Mouse (Mus musculus): ENCODE measurements around the gene Prss36.
A peak's percentile ranks its signal among the peaks of the same experiment; 100 is the strongest.

Prss36 gene

GRCm38 (mm10) chr7:127934075-127934474, 12.4 kb downstream of the Prss36 start:
- no peak for DNase-seq

DNA sequence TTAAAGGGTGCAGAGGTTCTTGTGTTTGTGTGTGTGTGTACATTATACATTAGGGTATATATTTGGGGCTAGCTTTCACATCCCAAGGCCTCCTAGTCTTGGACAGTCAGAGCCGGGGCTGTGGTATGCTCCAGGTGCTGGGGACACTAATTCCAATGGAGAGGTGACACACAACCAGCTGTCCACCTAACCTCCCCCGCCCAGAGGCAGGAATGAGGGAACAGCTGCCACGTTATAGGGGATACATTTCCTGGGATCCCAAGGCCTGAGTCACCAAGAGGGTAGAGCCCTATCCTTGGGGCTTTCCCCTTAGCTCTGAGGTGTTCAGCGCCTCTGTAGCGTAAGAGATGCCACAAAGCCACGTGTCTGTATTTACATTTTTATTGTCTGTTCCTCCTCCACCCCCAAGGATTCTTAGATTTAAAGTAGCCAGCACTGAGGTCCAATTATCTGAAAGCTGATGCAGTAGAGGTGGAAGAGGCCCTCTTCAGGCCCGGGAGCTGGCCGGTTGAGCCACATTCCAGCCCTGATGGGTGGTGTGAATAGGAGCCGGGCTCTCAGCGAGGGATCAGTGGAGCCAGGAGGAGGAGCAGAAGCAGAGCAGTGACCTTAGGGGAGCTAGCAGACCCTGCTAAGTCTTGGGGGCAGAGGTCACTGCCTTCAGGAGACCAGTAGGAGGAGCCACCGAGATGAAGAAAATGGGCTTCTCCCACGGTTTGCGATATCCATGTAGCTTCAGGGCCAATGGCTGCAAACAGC, 14.1 kb downstream of the Prss36 start:
- DNase-seq, result no peak

GRCm38 (mm10) chr7:127931351-127932135, 15.0 kb downstream of the Prss36 start:
- DNase-seq, result no peak

DNA sequence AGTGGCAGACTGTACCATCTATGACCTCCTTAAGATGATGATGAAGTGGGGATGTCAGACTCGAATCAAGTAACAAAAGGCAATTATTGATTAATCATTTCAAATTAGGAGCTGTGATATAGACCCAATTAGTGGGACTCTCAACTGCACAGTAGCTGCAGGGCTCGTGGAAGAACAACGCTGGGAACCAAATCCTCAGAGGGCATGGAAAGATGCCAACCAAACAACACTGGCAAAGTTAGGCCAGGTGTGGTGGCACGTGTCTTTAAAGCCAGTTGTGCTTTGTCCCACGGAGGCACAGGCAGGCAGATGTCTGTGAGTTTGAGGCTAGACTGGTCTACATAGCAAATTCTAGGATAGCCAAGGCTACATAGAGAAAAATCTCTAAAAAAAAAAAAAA, 15.9 kb downstream of the Prss36 start:
- no peak for DNase-seq

- no peak for DNase-seq
These were observed 16.6 kb downstream of the Prss36 start, which contains the start of gene Prss8 for GRCm38 (mm10) chr7:127929923-127930322. TSS of gene Prss8 (minus strand) at chr7:127930104.

GRCm38 (mm10) chr7:127928596-127928995, 17.9 kb downstream of the Prss36 start:
- DNase-seq, result no peak

GRCm38 (mm10) chr7:127927726-127928125, 18.8 kb downstream of the Prss36 start:
- no peak for DNase-seq

- no peak for DNase-seq
These were observed 19.7 kb downstream of the Prss36 start for GRCm38 (mm10) chr7:127926846-127927245.

DNA sequence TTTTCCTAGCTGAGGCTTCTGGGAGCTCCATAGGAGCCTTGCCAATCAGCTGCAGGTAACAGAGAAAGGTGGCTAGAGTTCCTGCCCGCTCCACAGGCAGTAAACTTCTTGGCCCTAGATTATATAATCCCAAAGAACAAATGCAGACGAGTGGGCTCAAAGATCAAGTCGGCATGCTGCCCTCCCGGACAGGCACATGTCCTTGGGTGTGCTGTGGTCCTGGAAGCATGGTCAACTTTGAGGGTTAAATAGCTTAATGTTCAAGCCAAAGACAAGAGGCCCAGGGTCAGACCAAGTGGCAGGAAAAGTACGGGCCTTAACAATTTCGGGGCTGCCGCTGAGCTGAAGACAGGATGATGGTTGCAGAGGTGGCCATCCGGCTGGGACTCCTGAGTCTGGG, 20.5 kb downstream of the Prss36 start:
- DNase-seq, result no peak

- DNase-seq, result no peak
These were observed 21.3 kb downstream of the Prss36 start for GRCm38 (mm10) chr7:127925252-127925651.

GRCm38 (mm10) chr7:127923714-127924113, 22.8 kb downstream of the Prss36 start:
- no peak for DNase-seq

DNA sequence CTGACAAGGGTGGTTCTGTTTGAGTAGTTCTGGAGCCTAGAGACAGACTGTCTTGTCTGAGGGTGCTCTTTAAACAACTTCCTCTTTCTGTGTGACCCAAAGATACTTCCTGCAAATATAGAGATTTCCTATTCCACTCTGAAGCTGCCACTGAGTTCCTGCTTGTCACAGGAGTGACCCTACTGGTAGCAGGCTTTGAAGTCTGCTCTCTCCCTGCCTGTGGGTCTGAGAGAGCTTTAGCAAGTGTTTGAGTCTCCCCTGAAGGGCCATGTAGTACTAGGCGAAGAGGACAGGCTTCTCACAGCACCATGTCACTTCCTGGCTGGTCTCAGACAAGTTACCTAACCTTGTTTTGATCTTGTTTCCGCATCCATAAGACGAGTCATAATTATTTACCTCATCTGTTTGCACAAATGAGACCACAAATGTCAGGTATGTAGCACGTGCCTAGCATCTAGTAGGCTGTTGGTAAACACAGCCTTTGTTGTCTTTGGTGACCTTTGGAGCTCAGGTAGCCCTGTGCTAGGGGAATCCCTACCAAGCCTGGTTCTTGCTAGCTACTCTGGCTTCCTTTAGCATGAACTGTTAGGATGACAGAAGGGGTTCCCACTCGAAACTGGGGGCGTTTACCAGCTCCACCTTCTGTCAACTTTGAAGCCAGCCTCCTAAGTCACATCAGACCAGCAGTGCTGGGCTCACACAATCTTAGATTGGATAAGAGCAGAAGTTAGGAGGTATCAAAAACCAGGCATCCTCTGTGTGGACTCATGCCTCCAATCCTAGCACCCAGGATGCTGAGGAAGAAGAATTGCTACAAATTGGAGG, 23.9 kb downstream of the Prss36 start:
- no peak for DNase-seq

GRCm38 (mm10) chr7:127921516-127921915, 25.0 kb downstream of the Prss36 start:
- DNase-seq, result peak; percentile 61

DNA sequence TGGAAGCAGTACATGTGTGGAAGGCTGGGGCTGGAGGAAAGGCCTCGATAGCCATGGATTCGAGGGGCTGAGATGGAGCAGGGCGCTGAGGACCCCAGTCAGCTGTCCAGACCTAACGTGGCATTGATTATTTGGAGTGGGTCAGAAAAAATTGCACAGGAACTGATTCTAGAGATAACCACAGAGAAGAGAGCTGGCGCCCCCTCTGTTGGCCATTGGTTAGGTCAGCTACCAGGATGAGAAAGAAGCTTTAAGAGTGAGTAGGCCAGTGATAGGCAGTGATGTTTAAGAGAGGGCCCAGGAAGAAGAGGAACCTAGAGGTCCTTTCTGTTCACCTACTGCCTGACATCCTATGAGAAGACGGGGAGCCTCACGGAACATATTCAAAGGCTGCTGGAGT, 27.2 kb downstream of the Prss36 start:
- DNase-seq, result peak; percentile 71

GRCm38 (mm10) chr7:127918203-127918602, 28.3 kb downstream of the Prss36 start:
- peak; percentile 86 for DNase-seq

GRCm38 (mm10) chr7:127915293-127915692, 31.2 kb downstream of the Prss36 start:
- DNase-seq, result no peak

- DNase-seq, result no peak
These were observed 33.6 kb downstream of the Prss36 start for GRCm38 (mm10) chr7:127912938-127913337.

- DNase-seq, result peak; percentile 85
These were observed 34.2 kb downstream of the Prss36 start, which contains the start of gene Kat8 for GRCm38 (mm10) chr7:127912190-127912871. TSS of gene Kat8 (plus strand) at chr7:127912516.

DNA sequence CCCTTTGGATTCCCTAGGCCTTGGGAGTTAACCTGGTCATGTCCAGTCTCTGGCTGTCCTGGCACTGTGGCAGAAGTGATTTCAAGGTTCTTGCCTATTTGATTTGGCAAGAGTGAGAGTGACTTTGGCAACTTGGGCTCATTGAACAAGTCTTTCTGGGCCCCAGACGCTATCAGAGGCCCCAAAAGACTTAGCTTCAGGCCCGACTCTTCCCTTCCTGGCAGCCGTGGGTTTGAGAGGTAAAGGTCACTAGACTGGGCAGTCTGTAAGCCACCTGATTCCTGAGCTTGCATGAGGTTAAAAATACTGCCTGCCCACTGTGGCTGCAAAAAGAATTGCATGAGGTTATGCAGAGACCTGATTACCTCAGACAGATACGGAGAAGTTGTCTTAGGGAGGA, 37.9 kb downstream of the Prss36 start:
- no peak for DNase-seq

DNA sequence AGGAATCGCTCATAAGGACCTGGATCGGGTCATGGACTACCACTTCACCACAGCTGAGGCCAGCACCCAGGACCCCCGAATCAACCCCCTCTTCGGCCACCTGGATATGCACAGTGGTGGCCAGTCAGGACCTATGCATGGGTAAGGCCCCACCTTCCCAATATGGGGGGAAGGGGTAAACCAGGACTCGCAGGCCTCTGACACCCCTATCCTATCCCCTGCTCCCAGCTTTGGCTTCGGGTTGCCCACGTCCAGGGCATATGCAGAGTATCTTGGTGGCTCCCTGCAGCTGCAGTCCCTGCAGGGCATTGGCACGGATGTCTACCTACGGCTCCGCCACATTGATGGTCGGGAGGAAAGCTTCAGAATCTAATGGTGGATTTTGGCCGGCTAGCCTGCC, 38.6 kb downstream of the Prss36 start:
- no peak for DNase-seq

DNA sequence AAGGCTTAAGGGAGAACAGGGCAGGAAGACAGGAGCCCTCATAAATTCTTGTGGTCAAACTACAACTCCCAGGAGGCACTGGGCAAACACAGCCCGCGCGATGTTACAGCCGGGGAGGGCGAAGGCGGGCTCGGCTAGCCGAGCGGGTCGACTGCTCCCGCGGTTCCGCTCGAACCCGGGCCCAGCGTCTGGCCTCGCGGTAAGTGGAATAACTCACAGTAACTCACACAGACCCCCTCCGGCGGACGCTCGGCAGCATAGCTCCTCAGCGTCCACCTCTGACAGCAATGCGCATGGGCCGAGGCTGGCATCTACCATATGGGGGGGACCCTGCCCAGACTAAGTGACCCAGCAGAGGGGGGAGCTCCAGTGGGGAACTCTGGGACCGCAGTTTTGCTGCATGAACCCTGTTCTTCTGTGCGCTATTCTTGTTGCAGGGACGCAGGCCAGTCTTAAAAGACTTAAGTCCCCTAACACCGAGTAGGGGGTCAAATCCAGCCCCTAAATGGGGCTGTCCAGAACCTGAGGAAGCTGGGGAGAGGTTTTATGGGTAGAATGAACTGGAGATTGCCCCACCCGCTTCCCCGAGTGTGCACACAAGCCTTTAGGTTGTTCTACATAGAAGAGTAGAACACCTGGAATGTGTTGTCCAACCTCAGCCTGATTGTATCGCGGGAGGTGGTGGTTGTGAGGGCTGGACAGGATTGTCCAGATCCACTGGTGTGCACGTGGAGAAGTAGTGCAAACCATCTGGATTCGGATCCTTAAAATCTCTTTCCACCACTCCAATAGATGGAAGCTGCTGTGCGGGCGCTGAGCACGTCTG, 42.3 kb downstream of the Prss36 start, which contains the start of gene Bckdk:
Gene Bckdk, plus strand, starts transcription at position 112 of the 826 bp plus-strand sequence.
- peak; percentile 81 for DNase-seq

DNA sequence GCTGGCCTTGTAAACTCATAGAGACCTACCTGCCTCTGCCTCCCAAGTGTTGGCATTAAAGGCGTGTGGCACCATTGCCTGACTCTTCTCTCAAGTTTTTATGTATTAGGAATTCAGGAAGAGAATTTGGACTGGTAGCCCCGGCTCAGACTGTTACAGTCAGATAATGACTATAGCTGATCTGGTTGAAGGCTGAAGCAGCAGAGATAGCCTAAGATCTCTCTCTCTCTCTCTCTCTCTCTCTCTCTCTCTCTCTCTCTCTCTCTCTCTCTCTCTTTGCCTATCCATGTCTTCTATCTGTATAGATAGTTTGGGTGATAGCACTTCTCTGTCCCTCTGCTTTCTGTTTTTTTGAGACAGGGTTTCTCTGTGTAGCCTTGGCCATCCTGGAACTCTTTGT, 44.8 kb downstream of the Prss36 start:
- no peak for DNase-seq
